Mouse (Mus musculus) embryonic fibroblast, embryonic 13.5 days (primary cell): ENCODE results near the gene Adh6b. TPM values are rescaled to one million over a fixed set of nuclear protein-coding genes. Genes with fewer than 3 reads are reported as not detected.

Experiments used
- H3K27ac ChIP-seq: 2 replicates; pipeline ENCODE4 v1.5.1; 2012; ENCODE audit warnings: low read length, control low read depth, inconsistent platforms; ENCODE audit not compliant: insufficient read depth
- H3K4me1 ChIP-seq: 2 replicates; pipeline ENCODE4 v1.6.1; 2011; ENCODE audit warnings: low read length; ENCODE audit not compliant: control insufficient read depth, insufficient read depth
- H3K4me3 ChIP-seq: 2 replicates; pipeline ENCODE4 v1.5.1; 2011; ENCODE audit warnings: mild to moderate bottlenecking, control low read depth, low read length; ENCODE audit not compliant: insufficient read depth
- CTCF ChIP-seq: IDR thresholded peaks from 2 replicates; pipeline ENCODE4 v1.5.1; 2011; ENCODE audit warnings: mild to moderate bottlenecking, control low read depth, low read length, moderate library complexity, borderline replicate concordance; ENCODE audit not compliant: insufficient read depth
- POLR2A ChIP-seq: IDR thresholded peaks from 2 replicates; pipeline ENCODE4 v1.6.1; 2011; ENCODE audit warnings: low read depth, mild to moderate bottlenecking, control low read depth, low read length, moderate library complexity
- polyA plus RNA-seq: library from polyadenylated mRNA; stranded (reverse); fragments of >200 nt; gene quantifications from 2 replicates; pipeline ENCODE4 v1.2.4, GENCODE M21; 2011; ENCODE audit warnings: low read depth; ENCODE audit not compliant: missing spikeins, insufficient read length

The Adh6b gene
- polyA plus RNA-seq, 1 experiment: not detected

GRCm38 (mm10) chr3:138407920-138408319, 66.3 kb downstream of the Adh6b start:
- H3K4me1 ChIP-seq: no peaks in the 10 kb centered on the region
- no peak overlapping the region for H3K4me3 ChIP-seq
- TF ChIP-seq POLR2A (no peak), CTCF (no peak)
- no peak overlapping the region for H3K27ac ChIP-seq

Other genes starting within 250 kb of the Adh6b start
- 15.1 and 16.1 TPM in 2 replicates for gene Trmt10a, start 198.3 kb upstream of the Adh6b start, polyA plus RNA-seq
- 2.4 and 3.4 TPM in 2 replicates for gene Mttp, start 196.8 kb upstream of the Adh6b start, polyA plus RNA-seq
- gene 4930579F01Rik, start 147.9 kb upstream of the Adh6b start, polyA plus RNA-seq: not detected in 2 replicates
- gene Adh7, start 124.0 kb upstream of the Adh6b start, polyA plus RNA-seq: 5.4 and 11.9 TPM in 2 replicates
- 2.2 and 7.2 TPM in 2 replicates for gene Adh1, start 80.8 kb upstream of the Adh6b start, polyA plus RNA-seq
- gene Adh6a, start 28.5 kb upstream of the Adh6b start, polyA plus RNA-seq: not detected in 2 replicates
- not detected in 2 replicates for gene Adh4, start 73.7 kb downstream of the Adh6b start, polyA plus RNA-seq
- gene Adh5, start 101.3 kb downstream of the Adh6b start, polyA plus RNA-seq: 124 and 129 TPM in 2 replicates
- 62.3 and 63.5 TPM in 2 replicates for gene Metap1, start 147.7 kb downstream of the Adh6b start, polyA plus RNA-seq
- gene Eif4e, start 184.4 kb downstream of the Adh6b start, polyA plus RNA-seq: 248 and 280 TPM in 2 replicates